Mouse (Mus musculus) forebrain, embryonic 15.5 days (tissue): ENCODE data around the gene Eps8l3. TPM values are rescaled to one million over a fixed set of nuclear protein-coding genes. Genes with fewer than 3 reads are reported as not detected.

ENCODE experiments used
- ATAC-seq: fragments of 200-750 bp; cut with Nextera tagmentation; replicated peaks from 2 replicates; pipeline ENCODE4 v1.8.0; 2017; ENCODE audit warnings: mild to moderate bottlenecking, moderate TSS enrichment, moderate library complexity
- H3K27ac ChIP-seq: fragments of 300-500 bp; sonication (generic); replicated peaks from 2 replicates; pipeline ENCODE4 v1.5.1; 2015; ENCODE audit warnings: mild to moderate bottlenecking, inconsistent platforms
- H3K27me3 ChIP-seq: fragments of 300-500 bp; sonication (generic); 2 replicates; pipeline ENCODE4 v1.6.1; 2015; ENCODE audit warnings: inconsistent platforms
- H3K36me3 ChIP-seq: fragments of 300-500 bp; sonication (generic); 2 replicates; pipeline ENCODE4 v1.6.1; 2015; ENCODE audit warnings: mild to moderate bottlenecking, inconsistent platforms
- H3K4me1 ChIP-seq: fragments of 300-500 bp; sonication (generic); 2 replicates; pipeline ENCODE4 v1.6.1; 2015; ENCODE audit warnings: inconsistent platforms
- H3K4me2 ChIP-seq: fragments of 300-500 bp; sonication (generic); replicated peaks from 2 replicates; pipeline ENCODE4 v1.6.1; 2015; ENCODE audit warnings: mild to moderate bottlenecking, inconsistent platforms
- H3K4me3 ChIP-seq: fragments of 300-500 bp; sonication (generic); 2 replicates; pipeline ENCODE4 v1.5.1; 2015; ENCODE audit warnings: mild to moderate bottlenecking, inconsistent platforms
- H3K9ac ChIP-seq: fragments of 300-500 bp; sonication (generic); replicated peaks from 2 replicates; pipeline ENCODE4 v1.6.1; 2015; ENCODE audit warnings: mild to moderate bottlenecking, inconsistent platforms
- H3K9me3 ChIP-seq: fragments of 300-500 bp; sonication (generic); 2 replicates; pipeline ENCODE4 v1.6.1; 2016; ENCODE audit warnings: inconsistent platforms
- WGBS: fragments of 180-500 bp; shearing (Covaris S2); methylation state at CpG from one replicate; pipeline ENCODE4 v1.1.7; 2015; ENCODE audit warnings: mixed read lengths; 5-methylcytosine and 5-hydroxymethylcytosine counted together
- polyA plus RNA-seq: library from polyadenylated mRNA; unstranded; fragments of >200 nt; fragmentation: Nextera tagmentation; extraction: Ambion mirVana; gene quantifications from 2 replicates; pipeline ENCODE4 v1.2.1, GENCODE M21; 2015

The Eps8l3 gene
- polyA plus RNA-seq, 1 experiment from 2014 or later, result not detected

GRCm38 (mm10) chr3:107935888-107936287 is 58.9 kb downstream of the Eps8l3 start:
- Histone ChIP-seq H3K4me2 (no peak overlapping the region), H3K27me3 (no peaks in the 10 kb centered on the region), H3K36me3 (no peaks in the 10 kb centered on the region), H3K9me3 (no peaks in the 10 kb centered on the region), H3K4me1 (peaks cover 34% of the 10 kb centered on the region), H3K27ac (no peak overlapping the region), H3K4me3 (no peak overlapping the region), H3K9ac (no peak overlapping the region)
- WGBS, result 61% methylated on average over 3 of the region's 3 CpGs
- ATAC-seq, result no peak

GRCm38 (mm10) chr3:107939403-107939802 is 62.4 kb downstream of the Eps8l3 start:
- WGBS, result 46% methylated on average over 3 of the region's 3 CpGs
- H3K9me3 ChIP-seq, result no peaks in the 10 kb centered on the region
- no peaks in the 10 kb centered on the region for H3K36me3 ChIP-seq
- no peak overlapping the region for H3K27ac ChIP-seq
- no peak for ATAC-seq
- no peak overlapping the region for H3K4me2 ChIP-seq
- no peaks in the 10 kb centered on the region for H3K27me3 ChIP-seq
- no peak overlapping the region for H3K9ac ChIP-seq
- no peak overlapping the region for H3K4me3 ChIP-seq
- peaks cover 20% of the 10 kb centered on the region; the same call in 1 of the 2 replicates for H3K4me1 ChIP-seq

- H3K27ac ChIP-seq, result no peak overlapping the region
- no peaks in the 10 kb centered on the region for H3K36me3 ChIP-seq
- no peak for ATAC-seq
- WGBS, result 65% methylated on average over 4 of the region's 4 CpGs
- no peaks in the 10 kb centered on the region for H3K9me3 ChIP-seq
- H3K9ac ChIP-seq, result no peak overlapping the region
- H3K27me3 ChIP-seq, result no peaks in the 10 kb centered on the region
- H3K4me3 ChIP-seq, result no peak overlapping the region
- peaks cover 20% of the 10 kb centered on the region; the same call in 1 of the 2 replicates for H3K4me1 ChIP-seq
- no peak overlapping the region for H3K4me2 ChIP-seq
These were observed 62.8 kb downstream of the Eps8l3 start for GRCm38 (mm10) chr3:107939830-107940229.

- Histone ChIP-seq H3K27me3 (no peaks in the 10 kb centered on the region), H3K9me3 (no peaks in the 10 kb centered on the region), H3K4me2 (no peak overlapping the region), H3K9ac (no peak overlapping the region), H3K4me3 (no peak overlapping the region), H3K4me1 (peaks cover 20% of the 10 kb centered on the region; the same call in 1 of the 2 replicates), H3K36me3 (no peaks in the 10 kb centered on the region), H3K27ac (no peak overlapping the region)
- no peak for ATAC-seq
- WGBS, result 79% methylated on average over 7 of the region's 7 CpGs
These were observed 63.5 kb downstream of the Eps8l3 start for GRCm38 (mm10) chr3:107940524-107940923.

- H3K9me3 ChIP-seq, result no peaks in the 10 kb centered on the region
- no peak overlapping the region for H3K4me2 ChIP-seq
- WGBS, result 70% methylated on average over 4 of the region's 4 CpGs
- H3K4me1 ChIP-seq, result peaks cover 20% of the 10 kb centered on the region; the same call in 1 of the 2 replicates
- H3K27ac ChIP-seq, result no peak overlapping the region
- H3K27me3 ChIP-seq, result no peaks in the 10 kb centered on the region
- H3K9ac ChIP-seq, result no peak overlapping the region
- no peak overlapping the region for H3K4me3 ChIP-seq
- H3K36me3 ChIP-seq, result no peaks in the 10 kb centered on the region
- no peak for ATAC-seq
These were observed 64.2 kb downstream of the Eps8l3 start for GRCm38 (mm10) chr3:107941261-107941660.

Other genes starting within 250 kb of the Eps8l3 start
- not detected in 2 replicates for gene Gm10961, start 245.9 kb upstream of the Eps8l3 start, polyA plus RNA-seq
- 148 and 149 TPM in 2 replicates for gene Strip1, start 245.5 kb upstream of the Eps8l3 start, polyA plus RNA-seq
- gene Ahcyl1, start 180.7 kb upstream of the Eps8l3 start, polyA plus RNA-seq, result 110 and 114 TPM in 2 replicates
- 6.5 and 7.9 TPM in 2 replicates for gene Csf1, start 116.8 kb upstream of the Eps8l3 start, polyA plus RNA-seq
- 175 and 184 TPM in 2 replicates for gene Gstm5, start 18.6 kb downstream of the Eps8l3 start, polyA plus RNA-seq
- gene Gstm7, start 54.6 kb downstream of the Eps8l3 start, polyA plus RNA-seq, result 74.8 and 81.6 TPM in 2 replicates
- 10.9 and 12.6 TPM in 2 replicates for gene Gstm6, start 66.5 kb downstream of the Eps8l3 start, polyA plus RNA-seq
- not detected in 2 replicates for gene Gstm3, start 92.1 kb downstream of the Eps8l3 start, polyA plus RNA-seq
- 4.3 and 4.5 TPM in 2 replicates for gene Gstm2, start 109.2 kb downstream of the Eps8l3 start, polyA plus RNA-seq
- gene Gstm1, start 140.7 kb downstream of the Eps8l3 start, polyA plus RNA-seq, result 44.0 and 60.7 TPM in 2 replicates
- 12.4 and 15.1 TPM in 2 replicates for gene Gstm4, start 167.7 kb downstream of the Eps8l3 start, polyA plus RNA-seq
- 49.4 and 50.7 TPM in 2 replicates for gene Ampd2, start 209.4 kb downstream of the Eps8l3 start, polyA plus RNA-seq
- 0.43 and 0.46 TPM in 2 replicates for gene Gnat2, start 215.6 kb downstream of the Eps8l3 start, polyA plus RNA-seq